8 mouse cellular contexts compared by ENCODE assay signal in genomic region chr8:125950007-125950940, GRCm38 (mm10). TPM values are rescaled to one million over a fixed set of nuclear protein-coding genes. Genes with fewer than 3 reads are reported as not detected.
DNase-seq lines count a peak whose midpoint lies in the region; ATAC-seq lines count a peak whose summit lies in the region.

No protein-coding gene starts in this region.

- H3K4me3 ChIP-seq in hindbrain, embryonic 14.5 days (replicated peaks; ENCODE audit: low read length): no peak overlapping the region

- ATAC-seq in hindbrain, embryonic 14.5 days (ENCODE audit: low FRiP score): peak; percentile 85; the same call in 1 of the 2 replicates

- H3K27ac ChIP-seq in hindbrain, embryonic 14.5 days: no peak overlapping the region

- no peak overlapping the region for H3K4me2 ChIP-seq in hindbrain, embryonic 14.5 days (replicated peaks)

- H3K4me1 ChIP-seq in hindbrain, embryonic 14.5 days (replicated peaks; ENCODE audit: control insufficient read depth, insufficient read depth, low read length): no peaks in the 10 kb centered on the region

- H3K9ac ChIP-seq in hindbrain, embryonic 14.5 days: no peak overlapping the region

- 26% methylated on average over 23 of the region's 23 CpGs for WGBS in hindbrain, embryonic 14.5 days

- H3K9me3 ChIP-seq in hindbrain, embryonic 14.5 days (ENCODE audit: control insufficient read depth, low read length): no peaks in the 10 kb centered on the region

- no peaks in the 10 kb centered on the region for H3K27me3 ChIP-seq in hindbrain, embryonic 14.5 days (ENCODE audit: control insufficient read depth, insufficient read depth, low read length)

- DNase-seq in T-cell, adult 2 months (ENCODE audit: low spot score): peak; percentile 67
- peak; percentile 83 to 88 for DNase-seq in cerebellum, postnatal 36 days
- DNase-seq in frontal cortex, postnatal 36 days (ENCODE audit: low spot score in 2 of 2): peak; percentile 78 to 91
- peak; percentile 99 for DNase-seq in hindbrain, embryonic 14.5 days (ENCODE audit: low spot score)
- peak; percentile 61 to 87 for DNase-seq in layer of hippocampus, postnatal 25 days (ENCODE audit: extremely low spot score in 1 of 2, low spot score in 1 of 2)
- peak; percentile 93 for DNase-seq in lung, postnatal 25 days (ENCODE audit: low spot score)
- peak; percentile 94 for DNase-seq in retina, postnatal 7 days (ENCODE audit: low read depth, low spot score)
- peak; percentile 29 for DNase-seq in urinary bladder, adult 2 months (ENCODE audit: low spot score)

- H3K36me3 ChIP-seq in hindbrain, embryonic 14.5 days (replicated peaks; ENCODE audit: control insufficient read depth, insufficient read depth): no peaks in the 10 kb centered on the region

RNA-seq across cellular contexts. Expression of gene Map3k21, which starts 40.0 kb away (rescaled TPM):
- 0.99 and 1.0 TPM in 2 replicates for polyA plus RNA-seq in hindbrain, embryonic 14.5 days (2014; fragmentation: Nextera tagmentation; extraction: Ambion mirVana)
- total RNA-seq in layer of hippocampus, postnatal 25 days (2021): 1 to 10 TPM; 1.1 to 1.5 TPM
- 0.40 and 0.44 TPM in 2 replicates for polyA plus RNA-seq in urinary bladder, adult 2 months (2012; rRNA removed)

RNA-seq across cellular contexts. Expression of gene Kcnk1, which starts 44.7 kb away (rescaled TPM):
- 20.8 and 29.7 TPM in 2 replicates for polyA plus RNA-seq in hindbrain, embryonic 14.5 days (2014; fragmentation: Nextera tagmentation; extraction: Ambion mirVana)
- 10 to 100 TPM; 78.3 to 82.5 TPM for total RNA-seq in layer of hippocampus, postnatal 25 days (2021)
- 55.4 and 59.8 TPM in 2 replicates for polyA plus RNA-seq in urinary bladder, adult 2 months (2012; rRNA removed)

RNA-seq across cellular contexts. Expression of gene Pcnx2, which starts 52.2 kb away (rescaled TPM):
- 4.2 and 5.1 TPM in 2 replicates for polyA plus RNA-seq in hindbrain, embryonic 14.5 days (2014; fragmentation: Nextera tagmentation; extraction: Ambion mirVana)
- 10 to 100 TPM; 66.0 to 66.3 TPM for total RNA-seq in layer of hippocampus, postnatal 25 days (2021)
- polyA plus RNA-seq in urinary bladder, adult 2 months (2012; rRNA removed): 1.9 and 2.2 TPM in 2 replicates

Comparison
In these comparisons a context has a peak if more than half of its experiments do, and no peak if none do; other contexts are left out.
1. DNase-seq: peak in every context shown above with its lines; median percentile 99 in hindbrain, embryonic 14.5 days; 94 in retina, postnatal 7 days; 93 in lung, postnatal 25 days; 86 in cerebellum, postnatal 36 days; 84 in frontal cortex, postnatal 36 days; 74 in layer of hippocampus, postnatal 25 days; 67 in T-cell, adult 2 months; 29 in urinary bladder, adult 2 months.